Mouse (Mus musculus) ES-E14 (cell line): ENCODE measurements around the gene Mad1l1.

Experiments
- CHD2 ChIP-seq: IDR thresholded peaks from 2 replicates; pipeline ENCODE4 v1.6.1; 2014; ENCODE audit warnings: mild to moderate bottlenecking, low read depth, low read length, inconsistent platforms
- ZNF384 ChIP-seq: IDR thresholded peaks from 2 replicates; pipeline ENCODE4 v1.6.1; 2012; ENCODE audit warnings: low read depth, low read length, inconsistent platforms

DNA sequence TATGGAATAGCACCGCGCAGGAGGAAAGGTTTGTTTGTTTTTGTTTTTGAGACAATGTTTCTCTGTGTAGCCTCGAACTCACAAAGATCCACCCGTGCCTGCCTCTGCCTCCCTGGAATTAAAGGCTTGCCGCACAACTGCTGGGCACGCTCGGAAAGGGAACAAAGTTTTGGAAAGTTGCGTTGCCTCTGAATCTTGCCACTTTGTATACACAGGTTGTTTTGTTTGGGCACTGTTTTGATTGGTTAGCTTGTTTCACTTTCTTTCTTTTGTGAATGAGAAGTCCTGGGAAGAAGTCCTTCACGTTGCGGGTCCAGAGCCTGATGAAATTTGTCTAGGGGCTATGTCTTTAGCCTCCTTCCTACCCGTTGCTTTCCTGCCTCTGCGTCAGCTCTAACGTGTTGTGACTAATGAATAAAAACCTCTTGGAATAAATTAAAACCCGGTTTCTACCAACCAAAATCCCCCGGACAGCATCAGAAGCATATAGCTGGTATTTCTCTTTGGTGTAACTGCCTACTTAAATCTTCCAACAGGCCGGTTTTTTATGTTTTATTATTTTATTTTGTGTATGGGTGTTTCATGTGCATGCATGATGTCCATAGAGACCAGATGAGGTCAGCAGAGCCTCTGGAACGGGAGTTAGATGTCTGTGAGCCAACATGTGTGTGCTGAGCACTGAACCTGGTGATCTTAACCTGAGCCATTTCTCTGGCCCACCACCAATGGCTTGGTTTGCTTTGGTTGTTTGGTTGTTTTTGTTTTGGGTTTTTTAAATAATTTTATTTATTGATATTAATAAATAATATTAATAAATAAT, 614 bp upstream of the Mad1l1 start:
- TF ChIP-seq ZNF384 (no peak), CHD2 (no peak)
